Mouse (Mus musculus) heart, embryonic 16.5 days (tissue): ENCODE measurements around the gene Trpm5. TPM values are rescaled to one million over a fixed set of nuclear protein-coding genes. Genes with fewer than 3 reads are reported as not detected.

Source experiments
- ATAC-seq: fragments of 200-750 bp; cut with Nextera tagmentation; replicated peaks from 2 replicates; pipeline ENCODE4 v1.8.0; 2017; ENCODE audit warnings: moderate number of reproducible peaks; ENCODE audit not compliant: insufficient read depth, low FRiP score; ENCODE audit errors: extremely low read depth
- H3K27ac ChIP-seq: fragments of 300-500 bp; sonication (generic); 2 replicates; pipeline ENCODE4 v1.5.1; 2014; ENCODE audit warnings: mild to moderate bottlenecking, low read length, control low read depth, moderate library complexity
- H3K27me3 ChIP-seq: fragments of 300-500 bp; sonication (generic); 2 replicates; pipeline ENCODE4 v1.6.1; 2014; ENCODE audit warnings: low read length, mixed read lengths; ENCODE audit not compliant: control insufficient read depth, insufficient read depth
- H3K36me3 ChIP-seq: fragments of 300-500 bp; sonication (generic); 2 replicates; pipeline ENCODE4 v1.6.1; 2014; ENCODE audit not compliant: control insufficient read depth, insufficient read depth
- H3K4me1 ChIP-seq: fragments of 300-500 bp; sonication (generic); 2 replicates; pipeline ENCODE4 v1.6.1; 2014; ENCODE audit warnings: low read length, mixed read lengths; ENCODE audit not compliant: control insufficient read depth, insufficient read depth
- H3K4me2 ChIP-seq: fragments of 300-500 bp; sonication (generic); 2 replicates; pipeline ENCODE4 v1.6.1; 2014; ENCODE audit warnings: low read depth, mild to moderate bottlenecking, control low read depth, low read length
- H3K4me3 ChIP-seq: fragments of 300-500 bp; sonication (generic); 2 replicates; pipeline ENCODE4 v1.5.1; 2014; ENCODE audit warnings: mild to moderate bottlenecking, control low read depth, low read length
- H3K9ac ChIP-seq: fragments of 300-500 bp; sonication (generic); 2 replicates; pipeline ENCODE4 v1.6.1; 2014; ENCODE audit warnings: low read length, control low read depth
- H3K9me3 ChIP-seq: fragments of 300-500 bp; sonication (generic); replicated peaks from 2 replicates; pipeline ENCODE4 v1.6.1; 2016; ENCODE audit warnings: low read length; ENCODE audit not compliant: control insufficient read depth
- WGBS: fragments of 180-500 bp; shearing (Covaris S2); extraction: QIAGEN DNeasy Blood & Tissue Kit; methylation state at CpG from one replicate; pipeline ENCODE4 v1.1.7; 2014; 5-methylcytosine and 5-hydroxymethylcytosine counted together
- polyA plus RNA-seq: library from polyadenylated mRNA; unstranded; fragments of >200 nt; fragmentation: Nextera tagmentation; extraction: Ambion mirVana; gene quantifications from 2 replicates; pipeline ENCODE4 v1.2.1, GENCODE M21; 2015

The Trpm5 gene
- polyA plus RNA-seq, 1 experiment from 2014 or later = 3.7 TPM

DNA sequence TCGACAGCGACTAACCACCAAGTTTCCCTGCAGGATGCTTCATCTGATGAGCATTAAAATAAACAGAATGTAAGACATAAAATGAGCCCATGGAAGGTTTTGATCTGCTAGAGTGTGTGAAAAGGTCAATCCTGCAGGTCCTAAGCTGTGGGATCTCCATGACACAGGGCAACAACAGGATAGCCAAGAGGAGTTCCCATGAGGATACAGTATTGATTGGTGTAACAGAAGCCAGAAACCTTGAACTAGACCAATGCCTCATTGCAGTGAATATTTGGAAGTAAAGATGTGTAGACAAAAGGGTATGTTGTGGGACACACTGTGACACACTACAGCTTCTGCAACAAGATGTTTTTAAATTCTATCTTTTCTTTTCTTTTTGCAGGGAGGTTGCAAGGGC, 60.3 kb downstream of the Trpm5 start:
- no peak overlapping the region for H3K27ac ChIP-seq
- no peak overlapping the region for H3K9ac ChIP-seq
- H3K4me3 ChIP-seq = no peak overlapping the region
- H3K36me3 ChIP-seq = peaks cover 3% of the 10 kb centered on the region; the same call in 1 of the 2 replicates
- 86% methylated on average over 2 of the region's 2 CpGs for WGBS
- peaks cover 14% of the 10 kb centered on the region for H3K4me1 ChIP-seq
- no peaks in the 10 kb centered on the region for H3K9me3 ChIP-seq
- ATAC-seq = no peak
- H3K4me2 ChIP-seq = no peak overlapping the region
- no peaks in the 10 kb centered on the region for H3K27me3 ChIP-seq

DNA sequence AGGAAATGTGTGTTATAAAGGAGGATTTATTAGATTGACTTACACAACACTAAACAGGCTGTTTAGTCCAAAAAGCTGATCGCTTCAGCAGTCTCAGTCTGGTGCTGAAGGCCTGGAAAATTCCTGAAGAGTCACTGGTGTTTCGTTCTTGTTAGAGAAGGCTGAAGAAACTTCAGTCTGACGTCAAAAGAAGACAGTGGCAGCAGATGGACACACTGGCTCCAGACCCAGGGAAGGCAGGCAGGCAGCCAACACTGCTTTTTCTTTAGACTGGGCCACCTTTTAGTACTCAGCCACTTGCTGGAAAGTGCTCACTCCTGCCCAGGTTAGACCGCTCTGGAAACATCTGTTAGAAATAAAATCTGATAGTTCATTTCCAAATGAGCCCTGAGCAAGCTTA, 60.9 kb downstream of the Trpm5 start:
- Histone ChIP-seq H3K27me3 (no peaks in the 10 kb centered on the region), H3K36me3 (peaks cover 3% of the 10 kb centered on the region; the same call in 1 of the 2 replicates), H3K27ac (no peak overlapping the region), H3K4me3 (no peak overlapping the region), H3K9me3 (no peaks in the 10 kb centered on the region), H3K4me1 (peaks cover 14% of the 10 kb centered on the region), H3K9ac (no peak overlapping the region), H3K4me2 (no peak overlapping the region)
- ATAC-seq = no peak
- 79% methylated on average over 4 of the region's 4 CpGs for WGBS

DNA sequence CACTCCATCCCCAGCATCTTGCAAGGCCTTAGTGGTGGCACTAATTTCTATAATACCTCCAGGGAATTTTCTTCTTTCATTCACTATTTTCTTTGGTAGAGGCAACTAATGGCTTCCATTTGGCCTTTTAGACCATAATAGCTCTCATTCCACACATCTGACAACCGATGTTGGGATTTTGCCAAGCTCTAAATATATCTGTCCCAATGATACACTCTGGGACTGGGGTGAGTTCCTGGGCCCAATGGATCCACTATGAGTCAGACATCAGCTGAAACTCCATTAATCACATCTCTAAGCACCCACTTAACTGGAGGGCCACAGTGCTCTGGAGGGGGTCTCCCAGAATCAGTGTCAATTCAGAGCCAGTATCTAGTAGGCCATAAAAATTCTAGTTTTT, 62.6 kb downstream of the Trpm5 start:
- ATAC-seq = peak; percentile 49
- H3K9ac ChIP-seq = no peak overlapping the region
- H3K4me3 ChIP-seq = no peak overlapping the region
- H3K27ac ChIP-seq = peak overlapping the region; percentile 66
- H3K4me1 ChIP-seq = peaks cover 18% of the 10 kb centered on the region
- H3K4me2 ChIP-seq = no peak overlapping the region
- WGBS = 18% methylated on average over 1 of the region's 1 CpGs
- no peaks in the 10 kb centered on the region for H3K9me3 ChIP-seq
- H3K36me3 ChIP-seq = peaks cover 3% of the 10 kb centered on the region; the same call in 1 of the 2 replicates
- H3K27me3 ChIP-seq = no peaks in the 10 kb centered on the region

DNA sequence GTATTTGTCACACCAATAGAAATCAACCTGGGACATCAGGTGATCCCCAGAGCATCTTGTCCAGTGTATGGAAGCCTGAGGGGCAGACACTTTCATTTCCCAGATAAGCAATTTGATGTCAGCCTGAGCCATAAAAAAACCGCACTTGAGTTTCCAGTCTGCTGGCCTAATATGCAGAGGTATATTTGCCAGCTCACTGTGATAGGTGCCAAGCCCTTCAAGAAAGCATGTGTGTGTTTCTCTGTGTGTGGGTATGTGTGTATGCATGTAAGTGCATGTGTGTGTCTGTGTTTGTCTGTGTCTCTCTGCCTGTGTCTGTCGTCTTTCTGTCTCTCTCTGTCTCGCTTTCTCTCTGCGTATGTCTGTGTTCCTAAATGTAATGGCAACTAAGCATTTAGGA, 67.2 kb downstream of the Trpm5 start:
- no peak for ATAC-seq
- no peak overlapping the region for H3K27ac ChIP-seq
- WGBS = 85% methylated on average over 4 of the region's 4 CpGs
- H3K9me3 ChIP-seq = no peaks in the 10 kb centered on the region
- H3K27me3 ChIP-seq = no peaks in the 10 kb centered on the region
- H3K4me1 ChIP-seq = peaks cover 11% of the 10 kb centered on the region
- H3K36me3 ChIP-seq = peaks cover 4% of the 10 kb centered on the region; the same call in 1 of the 2 replicates
- H3K9ac ChIP-seq = no peak overlapping the region
- H3K4me2 ChIP-seq = no peak overlapping the region
- H3K4me3 ChIP-seq = no peak overlapping the region

DNA sequence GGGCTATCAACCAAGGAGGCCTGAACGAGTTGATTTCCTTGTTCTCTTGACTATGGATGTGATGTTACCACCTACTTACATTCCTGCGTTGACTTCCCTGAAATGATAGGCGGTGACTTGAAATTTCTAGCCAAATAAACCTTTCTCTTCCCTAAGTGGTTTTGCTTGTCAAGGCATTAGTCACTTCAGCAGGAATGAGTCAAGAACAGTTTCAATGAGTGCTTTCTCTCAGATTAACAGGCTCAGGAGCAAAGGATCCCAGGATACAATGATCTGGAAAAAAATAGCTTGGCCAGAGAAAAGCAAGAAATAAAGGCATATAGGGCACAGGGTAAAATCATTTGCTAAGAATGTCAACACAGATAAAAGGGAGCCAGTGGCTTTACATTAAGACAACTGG, 68.9 kb downstream of the Trpm5 start:
- no peak for ATAC-seq
- Histone ChIP-seq H3K36me3 (peaks cover 4% of the 10 kb centered on the region; the same call in 1 of the 2 replicates), H3K27ac (no peak overlapping the region), H3K4me1 (0 out of 2 replicates have a peak, but pooled peaks cover 6% of the 10 kb centered on the region), H3K9ac (no peak overlapping the region), H3K9me3 (no peaks in the 10 kb centered on the region), H3K4me2 (no peak overlapping the region), H3K27me3 (no peaks in the 10 kb centered on the region), H3K4me3 (no peak overlapping the region)
- 86% methylated on average over 3 of the region's 3 CpGs for WGBS

DNA sequence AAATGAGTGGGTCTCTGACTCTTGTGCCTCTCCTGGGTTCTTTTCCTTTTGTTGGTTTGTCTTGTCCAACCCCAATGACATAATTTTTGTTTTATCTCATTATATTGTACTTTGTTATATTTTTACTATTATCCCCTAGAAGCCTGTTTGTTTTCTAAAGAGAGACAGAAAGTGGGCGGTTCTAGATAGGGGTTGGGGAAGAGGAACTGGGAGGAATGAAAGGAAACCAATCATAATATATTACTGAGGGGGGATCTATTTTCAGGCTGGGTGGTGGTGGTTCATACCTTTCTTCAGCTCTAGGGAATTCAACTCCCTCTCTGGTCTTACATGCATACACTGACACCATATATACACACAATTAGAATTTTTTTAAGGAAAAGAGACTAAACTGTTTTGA, 70.1 kb downstream of the Trpm5 start:
- Histone ChIP-seq H3K27me3 (no peaks in the 10 kb centered on the region), H3K9me3 (no peaks in the 10 kb centered on the region), H3K36me3 (peaks cover 4% of the 10 kb centered on the region; the same call in 1 of the 2 replicates), H3K4me3 (no peak overlapping the region), H3K9ac (no peak overlapping the region), H3K4me2 (no peak overlapping the region), H3K27ac (no peak overlapping the region), H3K4me1 (0 out of 2 replicates have a peak, but pooled peaks cover 6% of the 10 kb centered on the region)
- no peak for ATAC-seq
- 81% methylated on average over 1 of the region's 1 CpGs for WGBS

DNA sequence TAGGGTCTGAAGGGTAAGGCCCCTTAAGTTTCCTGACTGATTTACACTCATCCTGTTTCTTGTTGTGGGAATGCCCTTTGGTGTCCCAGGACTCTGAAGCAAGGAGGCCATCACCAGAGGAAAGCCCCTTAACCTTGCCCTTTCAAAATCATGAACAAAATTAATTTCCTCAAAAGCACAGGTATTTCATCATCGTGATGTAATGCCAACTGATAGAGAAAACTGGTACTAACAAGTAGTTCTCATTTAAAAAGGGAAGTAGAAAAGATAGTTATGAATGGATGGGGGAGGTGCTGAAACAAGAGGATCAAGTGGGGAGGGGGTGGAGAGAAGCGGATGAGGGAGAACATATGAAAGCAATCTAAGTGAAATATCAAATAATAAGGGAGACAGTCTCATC, 70.9 kb downstream of the Trpm5 start:
- no peak overlapping the region for H3K4me3 ChIP-seq
- no peak overlapping the region for H3K4me2 ChIP-seq
- peaks cover 4% of the 10 kb centered on the region; the same call in 1 of the 2 replicates for H3K36me3 ChIP-seq
- H3K4me1 ChIP-seq = 0 out of 2 replicates have a peak, but pooled peaks cover 6% of the 10 kb centered on the region
- H3K9ac ChIP-seq = no peak overlapping the region
- no peak for ATAC-seq
- no peaks in the 10 kb centered on the region for H3K9me3 ChIP-seq
- WGBS = 83% methylated on average over 2 of the region's 2 CpGs
- H3K27me3 ChIP-seq = no peaks in the 10 kb centered on the region
- no peak overlapping the region for H3K27ac ChIP-seq

DNA sequence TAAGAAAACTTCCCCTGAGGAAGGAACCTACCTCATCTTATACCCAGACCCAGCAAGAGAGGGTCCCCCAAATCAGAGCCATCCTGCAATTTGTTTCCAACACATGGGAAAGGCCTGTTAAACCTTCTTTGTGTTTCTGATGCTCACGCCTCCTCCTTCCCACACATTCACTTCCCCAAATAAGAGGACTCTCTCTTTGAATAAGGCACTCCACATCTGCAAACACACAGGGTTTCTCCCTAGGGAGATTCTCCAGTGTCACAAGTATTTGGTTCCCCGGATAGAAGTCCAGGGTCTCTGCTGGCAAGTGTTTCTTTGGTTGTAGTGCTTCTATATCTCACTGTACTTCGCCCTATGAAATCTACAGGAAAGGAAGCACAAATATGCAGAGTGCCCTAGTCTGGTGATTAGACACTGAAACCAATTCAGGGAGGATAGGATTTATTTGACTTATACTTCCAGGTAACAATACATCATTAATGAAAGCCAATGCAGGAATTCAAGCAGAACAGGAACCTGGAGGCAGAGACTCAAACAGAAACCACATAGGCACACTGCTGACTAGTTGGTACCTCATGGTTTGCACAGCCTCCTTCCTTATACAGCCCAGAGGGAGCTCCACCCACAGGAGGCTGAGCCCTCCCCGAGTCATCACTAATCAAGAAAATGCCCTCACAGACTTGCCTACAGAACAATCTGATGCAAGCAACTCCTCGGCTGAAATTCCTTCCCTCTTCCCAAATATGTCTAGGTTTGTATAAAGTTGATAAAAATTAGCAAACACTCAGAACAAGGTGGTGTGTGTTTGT, 72.9 kb downstream of the Trpm5 start:
- Histone ChIP-seq H3K4me1 (peaks cover 16% of the 10 kb centered on the region), H3K9ac (no peak overlapping the region), H3K4me2 (no peak overlapping the region), H3K27ac (no peak overlapping the region), H3K9me3 (no peaks in the 10 kb centered on the region), H3K36me3 (peaks cover 4% of the 10 kb centered on the region; the same call in 1 of the 2 replicates), H3K27me3 (no peaks in the 10 kb centered on the region), H3K4me3 (no peak overlapping the region)
- WGBS = 48% methylated on average over 5 of the region's 5 CpGs
- no peak for ATAC-seq

DNA sequence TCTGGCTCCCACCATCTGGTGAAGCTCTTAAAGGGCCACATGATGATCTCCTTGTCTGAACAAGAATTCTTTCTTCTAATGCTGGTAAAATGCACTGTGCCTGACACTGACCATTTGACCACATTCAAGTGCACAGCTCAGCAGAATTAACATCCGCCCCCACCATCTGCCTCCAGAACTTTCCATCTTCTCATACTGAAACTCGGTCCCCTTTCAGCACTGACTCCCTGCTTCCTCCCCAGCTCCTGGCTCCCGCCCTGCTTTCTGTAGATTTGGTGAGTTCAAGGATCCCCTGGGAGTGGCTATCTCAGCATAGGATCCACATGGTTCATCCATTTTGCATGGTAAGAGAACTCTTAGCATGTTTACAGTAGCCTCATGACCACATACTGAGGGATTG, 73.7 kb downstream of the Trpm5 start:
- Histone ChIP-seq H3K4me3 (no peak overlapping the region), H3K27ac (no peak overlapping the region), H3K9me3 (no peaks in the 10 kb centered on the region), H3K9ac (no peak overlapping the region), H3K27me3 (no peaks in the 10 kb centered on the region), H3K4me1 (peaks cover 24% of the 10 kb centered on the region), H3K4me2 (no peak overlapping the region), H3K36me3 (peaks cover 4% of the 10 kb centered on the region; the same call in 1 of the 2 replicates)
- WGBS = 64% methylated on average over 3 of the region's 3 CpGs
- ATAC-seq = no peak
